Mouse (Mus musculus) adrenal gland, postnatal 25 days (tissue): ENCODE results near the gene Map3k5. TPM values are rescaled to one million over a fixed set of nuclear protein-coding genes. Genes with fewer than 3 reads are reported as not detected.
"Not testable (repeated sequence)": the region's sequence is repeated elsewhere in the genome, so short reads cannot be mapped to it uniquely, and the experiment has no call there.

Experiments used
- DNase-seq: peaks from one replicate; pipeline ENCODE4 v3.0.0; 2021; ENCODE audit warnings: mixed read lengths
- total RNA-seq: library from RNA; stranded (reverse); gene quantifications from 2 replicates; pipeline ENCODE4 v1.2.3, GENCODE M21; 2021

The Map3k5 gene
- total RNA-seq, 1 experiment from 2014 or later, result 22.9 TPM

GRCm38 (mm10) chr10:19966597-19966996 is 32.3 kb downstream of the Map3k5 start:
- DNase-seq, result no peak

DNA sequence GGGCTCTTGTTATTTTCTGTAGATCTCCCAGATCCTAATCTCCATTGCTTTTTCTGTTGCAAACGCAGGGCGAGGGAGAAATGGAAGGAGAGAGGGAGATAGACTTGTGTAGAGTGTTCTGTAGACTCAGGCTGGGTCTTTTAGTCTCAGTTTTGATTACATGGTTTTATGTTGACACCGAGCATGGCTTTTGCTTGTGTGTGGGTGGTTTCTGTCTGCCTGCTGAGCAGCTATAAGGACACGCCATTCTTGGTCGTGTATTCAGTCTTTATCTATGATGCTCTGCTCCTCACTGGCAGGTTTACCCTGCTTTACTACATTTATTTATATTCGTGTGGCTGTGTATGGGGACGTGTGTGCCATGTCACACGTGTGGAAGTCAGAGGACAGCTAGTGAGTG is 34.2 kb downstream of the Map3k5 start:
- no peak for DNase-seq

GRCm38 (mm10) chr10:19969831-19970460 is 35.7 kb downstream of the Map3k5 start:
- DNase-seq, result no peak

- not testable (repeated sequence) for DNase-seq
These were observed 37.2 kb downstream of the Map3k5 start for GRCm38 (mm10) chr10:19971491-19971890.

GRCm38 (mm10) chr10:19973321-19974108 is 39.2 kb downstream of the Map3k5 start:
- DNase-seq, result no peak

DNA sequence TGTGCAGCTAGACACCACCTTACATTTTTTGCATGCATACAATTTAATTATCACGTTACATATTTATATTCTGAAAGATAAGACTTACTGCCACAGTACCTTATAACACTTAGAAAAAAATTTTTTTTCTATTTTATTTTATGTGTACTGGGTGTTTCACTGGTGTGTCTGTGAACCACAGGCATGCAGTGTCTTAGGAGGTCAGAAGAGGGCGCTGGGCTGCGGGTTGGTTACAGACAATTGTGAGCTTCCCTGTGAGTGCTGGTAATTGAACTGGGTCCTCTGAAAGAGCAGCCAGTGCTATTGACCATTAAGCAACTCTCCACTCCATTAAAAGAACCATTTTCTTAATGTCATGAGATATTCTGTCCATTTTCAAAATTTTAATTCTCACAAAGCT is 43.3 kb downstream of the Map3k5 start:
- no peak for DNase-seq

DNA sequence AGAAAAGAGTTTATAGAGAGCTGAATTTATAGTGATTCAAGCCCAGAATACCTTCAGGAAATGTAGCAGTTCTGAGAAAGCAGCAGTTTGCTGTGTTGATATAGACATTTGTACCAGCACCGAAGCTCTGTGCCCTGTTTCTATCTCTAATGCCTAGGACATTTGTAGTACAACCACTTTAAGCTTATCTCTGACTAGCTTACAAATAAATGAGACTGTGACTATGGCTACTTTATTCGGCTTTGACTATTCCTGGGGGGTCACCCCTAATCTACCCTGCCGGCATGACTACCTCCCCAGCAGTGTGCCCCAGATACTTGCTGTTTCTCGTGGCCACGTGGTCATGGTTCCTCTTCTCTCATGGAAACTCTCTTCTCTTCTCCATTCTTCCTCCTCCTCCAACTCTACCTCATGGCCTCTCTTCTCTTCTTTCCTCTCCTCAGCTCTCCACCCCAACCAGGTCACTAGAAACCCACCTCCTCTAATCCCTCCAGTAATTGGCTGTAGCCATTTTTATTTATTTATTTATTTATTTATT is 44.5 kb downstream of the Map3k5 start:
- no peak for DNase-seq

- DNase-seq, result no peak
These were observed 53.5 kb downstream of the Map3k5 start for GRCm38 (mm10) chr10:19987736-19988135.

- no peak for DNase-seq
These were observed 55.7 kb downstream of the Map3k5 start for GRCm38 (mm10) chr10:19989986-19990385.

- DNase-seq, result no peak
These were observed 56.4 kb downstream of the Map3k5 start for GRCm38 (mm10) chr10:19990638-19991037.

DNA sequence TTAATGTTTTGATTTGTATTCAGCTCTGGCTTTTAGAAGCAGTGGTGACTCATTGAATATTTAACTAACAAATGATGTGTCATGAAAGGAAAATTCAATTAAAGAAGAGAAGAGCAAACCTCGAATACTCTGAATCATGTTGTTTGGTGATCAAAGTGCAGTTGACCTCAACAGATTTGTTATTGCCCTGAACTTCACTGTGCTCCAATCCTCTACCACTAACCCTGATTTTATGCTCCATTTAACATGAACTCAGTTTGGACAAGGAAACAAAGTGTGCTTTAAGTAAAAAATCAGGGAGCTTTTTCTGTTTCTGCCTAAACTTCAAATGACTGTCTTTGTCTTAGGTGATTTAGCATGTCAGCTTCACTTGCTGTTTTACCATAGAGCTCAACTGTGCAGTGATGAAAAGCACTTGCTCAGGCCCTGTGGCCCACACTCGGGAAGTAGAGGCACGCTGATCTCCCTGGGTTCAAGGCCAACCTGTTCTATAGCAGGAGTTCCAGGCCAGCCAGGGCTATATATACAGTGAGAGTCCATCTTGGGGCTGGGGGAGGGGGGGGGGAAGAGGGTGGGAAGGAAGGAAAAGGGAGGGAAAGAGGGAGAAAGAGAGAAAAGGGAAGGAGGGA is 57.1 kb downstream of the Map3k5 start:
- DNase-seq, result no peak

DNA sequence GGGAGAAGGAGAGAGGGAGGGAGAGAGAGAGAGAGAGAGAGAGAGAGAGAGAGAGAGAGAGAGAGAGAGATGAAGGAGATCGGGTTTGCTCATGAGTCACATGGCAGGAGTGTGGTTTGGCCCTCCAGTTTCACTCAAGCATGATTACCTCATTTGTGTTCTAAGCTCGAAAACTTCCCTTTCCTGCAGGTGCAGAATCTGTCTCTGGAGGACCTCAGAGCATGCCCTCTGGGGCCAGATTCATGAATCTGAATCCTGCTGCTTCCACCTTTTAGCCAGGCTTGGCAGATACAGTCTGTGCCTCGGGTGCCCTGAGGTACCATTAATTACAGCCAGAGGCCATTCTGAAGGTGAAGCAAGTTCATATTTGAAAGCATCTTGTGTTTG is 57.6 kb downstream of the Map3k5 start:
- no peak for DNase-seq

GRCm38 (mm10) chr10:19994469-19995450 is 60.5 kb downstream of the Map3k5 start:
- no peak for DNase-seq

GRCm38 (mm10) chr10:19996151-19996550 is 61.9 kb downstream of the Map3k5 start:
- DNase-seq, result no peak

GRCm38 (mm10) chr10:19999703-20000407 is 65.6 kb downstream of the Map3k5 start:
- no peak for DNase-seq

DNA sequence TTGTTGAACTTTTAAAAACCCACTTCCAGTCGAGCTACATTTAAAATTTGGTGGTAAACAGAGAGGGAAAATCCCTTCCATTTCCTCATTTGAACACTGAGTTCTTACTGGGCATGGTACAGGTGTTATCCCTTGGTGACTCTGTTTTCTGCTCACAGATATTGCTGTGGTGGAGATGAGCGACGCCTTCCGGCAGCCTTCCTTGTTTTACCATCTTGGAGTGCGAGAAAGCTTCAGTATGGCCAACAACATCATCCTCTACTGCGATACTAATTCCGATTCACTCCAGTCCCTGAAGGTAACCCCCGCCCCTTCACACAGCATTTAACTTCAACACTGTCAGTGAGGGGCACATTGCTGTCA is 66.1 kb downstream of the Map3k5 start:
- DNase-seq, result no peak

- DNase-seq, result no peak
These were observed 67.7 kb downstream of the Map3k5 start for GRCm38 (mm10) chr10:20001990-20002389.

DNA sequence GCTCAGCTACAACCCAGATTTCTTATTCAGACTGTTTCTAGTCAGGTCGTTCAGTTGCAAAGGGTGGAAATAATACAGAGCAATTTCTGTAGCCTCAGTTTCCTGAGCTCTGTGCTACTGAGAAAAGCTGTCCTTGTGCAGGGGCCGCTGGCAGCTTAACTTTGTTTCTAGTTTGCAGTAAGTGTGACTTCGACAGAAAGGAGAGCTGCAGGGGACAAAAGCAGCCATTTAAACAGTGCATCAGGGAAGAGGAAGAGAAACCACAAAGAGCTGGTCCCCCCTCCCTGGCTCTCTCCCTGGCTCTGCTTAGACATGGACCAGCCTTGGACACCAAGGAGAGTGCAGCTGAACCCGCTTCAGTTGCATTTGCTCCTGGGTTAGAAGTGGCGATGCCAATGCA is 68.7 kb downstream of the Map3k5 start:
- no peak for DNase-seq

GRCm38 (mm10) chr10:20004786-20005185 is 70.5 kb downstream of the Map3k5 start:
- no peak for DNase-seq

DNA sequence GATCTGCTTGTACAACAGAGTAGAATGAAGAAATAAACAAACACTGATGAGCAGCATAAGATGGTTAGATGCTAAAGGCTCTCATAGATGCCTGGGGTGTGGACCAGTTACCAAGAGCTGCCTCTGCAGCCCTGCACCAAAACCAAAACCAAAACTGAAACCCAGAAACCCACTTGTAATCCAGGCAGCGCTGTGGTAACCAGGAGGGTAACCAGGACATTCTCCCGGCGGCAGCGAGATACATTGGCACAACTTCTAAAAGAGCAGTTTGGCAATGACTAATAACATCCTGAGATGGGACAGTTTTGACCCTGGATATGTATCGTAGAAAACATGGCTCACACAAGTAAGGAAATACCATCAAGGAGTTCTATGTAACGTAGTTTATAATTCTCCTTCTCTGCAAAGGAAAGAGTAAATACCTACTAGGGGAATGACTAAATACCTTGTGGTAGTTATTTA is 71.2 kb downstream of the Map3k5 start:
- no peak for DNase-seq
